23 mouse cellular contexts compared by ENCODE assay signal in genomic region chr17:80097221-80097620, GRCm38 (mm10). TPM values are rescaled to one million over a fixed set of nuclear protein-coding genes. Genes with fewer than 3 reads are reported as not detected.
DNase-seq lines count a peak whose midpoint lies in the region; ATAC-seq lines count a peak whose summit lies in the region.
"Had no signal": no experiment of that assay in that cellular context is flagged by ENCODE, and none has a peak within 500 bp of the region (broad histone marks: within the 10 kb centered on the region; RNA-seq: fewer than 3 reads in every experiment).

No protein-coding gene starts in this region.

- no peaks in the 10 kb centered on the region for H3K36me3 ChIP-seq in hindbrain, embryonic 11.5 days (ENCODE audit: control insufficient read depth, insufficient read depth, low read length)
- H3K36me3 ChIP-seq in hindbrain, embryonic 12.5 days = no peaks in the 10 kb centered on the region
- no peaks in the 10 kb centered on the region for H3K36me3 ChIP-seq in midbrain, embryonic 16.5 days (ENCODE audit: control insufficient read depth, insufficient read depth, low read length)
- H3K36me3 ChIP-seq: heart, embryonic 12.5 days; lung, embryonic 15.5 days had no signal

- H3K9me3 ChIP-seq in hindbrain, embryonic 11.5 days (ENCODE audit: control insufficient read depth, low read length) = no peaks in the 10 kb centered on the region
- no peaks in the 10 kb centered on the region for H3K9me3 ChIP-seq in hindbrain, embryonic 12.5 days (replicated peaks)
- H3K9me3 ChIP-seq in midbrain, embryonic 16.5 days (replicated peaks; ENCODE audit: control insufficient read depth, low read length, poor library complexity, severe bottlenecking) = no peaks in the 10 kb centered on the region
- H3K9me3 ChIP-seq: heart, embryonic 12.5 days; lung, embryonic 15.5 days had no signal

- no peak overlapping the region for H3K9ac ChIP-seq in hindbrain, embryonic 11.5 days (ENCODE audit: low read depth, low read length)
- no peak overlapping the region for H3K9ac ChIP-seq in hindbrain, embryonic 12.5 days
- H3K9ac ChIP-seq in midbrain, embryonic 16.5 days (ENCODE audit: low read depth, low read length) = no peak overlapping the region
- H3K9ac ChIP-seq: heart, embryonic 12.5 days; lung, embryonic 15.5 days had no signal

- H3K4me3 ChIP-seq in hindbrain, embryonic 11.5 days (ENCODE audit: low read depth, low read length) = no peak overlapping the region
- no peak overlapping the region for H3K4me3 ChIP-seq in hindbrain, embryonic 12.5 days
- no peak overlapping the region for H3K4me3 ChIP-seq in midbrain, embryonic 16.5 days (ENCODE audit: low read depth, low read length)
- H3K4me3 ChIP-seq: heart, embryonic 12.5 days; myocyte had no signal

- peak; percentile 34 for DNase-seq in hindbrain, embryonic 11.5 days (ENCODE audit: low spot score)
- peak; percentile 29 for DNase-seq in brain, adult 2 months (ENCODE audit: low read depth, low spot score)
- peak; percentile 14 for DNase-seq in brain, embryonic 18.5 days (ENCODE audit: low read depth, low spot score)
- DNase-seq in adrenal gland, adult 8-10 months = no peak
- DNase-seq in frontal cortex, postnatal 36 days (ENCODE audit: low spot score in 2 of 2) = no peak
- DNase-seq: adrenal gland, postnatal 14 days; cerebellum, postnatal 25 days; gastrocnemius, postnatal 25 days; heart, postnatal 36 days; kidney, adult 11 months; kidney, postnatal 14 days; layer of hippocampus, adult 9-11 months; liver; right cerebral cortex, postnatal 25 days; thymus, adult 18-20 months had no signal

- peak; percentile 30; the same call in 1 of the 2 replicates for ATAC-seq in hindbrain, embryonic 11.5 days (ENCODE audit: low FRiP score)
- no peak for ATAC-seq in hindbrain, embryonic 12.5 days (ENCODE audit: low FRiP score)
- ATAC-seq in midbrain, embryonic 16.5 days = peak; percentile 34; the same call in 1 of the 2 replicates
- ATAC-seq: CD4-positive, CD25-positive, alpha-beta regulatory T cell, adult 4 months; forebrain, embryonic 16.5 days had no signal

- no peaks in the 10 kb centered on the region for H3K27me3 ChIP-seq in hindbrain, embryonic 11.5 days (ENCODE audit: control insufficient read depth, insufficient read depth, low read length)
- no peaks in the 10 kb centered on the region for H3K27me3 ChIP-seq in hindbrain, embryonic 12.5 days
- H3K27me3 ChIP-seq in midbrain, embryonic 16.5 days (ENCODE audit: control insufficient read depth, insufficient read depth, low read depth, low read length) = no peaks in the 10 kb centered on the region
- H3K27me3 ChIP-seq: lung, embryonic 15.5 days had no signal

- WGBS in hindbrain, embryonic 11.5 days = 24% methylated on average over 2 of the region's 2 CpGs
- WGBS in hindbrain, embryonic 12.5 days = 23% methylated on average over 2 of the region's 2 CpGs
- WGBS in midbrain, embryonic 16.5 days = 27% methylated on average over 2 of the region's 2 CpGs

- no peak overlapping the region for H3K27ac ChIP-seq in hindbrain, embryonic 11.5 days (ENCODE audit: low read depth, low read length)
- H3K27ac ChIP-seq in hindbrain, embryonic 12.5 days = no peak overlapping the region
- H3K27ac ChIP-seq in midbrain, embryonic 16.5 days (ENCODE audit: low read length) = no peak overlapping the region
- H3K27ac ChIP-seq: lung, embryonic 15.5 days had no signal

- peaks cover 3% of the 10 kb centered on the region; the same call in 1 of the 2 replicates for H3K4me1 ChIP-seq in hindbrain, embryonic 11.5 days (replicated peaks; ENCODE audit: control insufficient read depth, insufficient read depth, low read length)
- H3K4me1 ChIP-seq in hindbrain, embryonic 12.5 days = peaks cover 17% of the 10 kb centered on the region
- H3K4me1 ChIP-seq in midbrain, embryonic 16.5 days (ENCODE audit: control insufficient read depth, insufficient read depth, low read length) = peaks cover 23% of the 10 kb centered on the region

- H3K4me2 ChIP-seq in hindbrain, embryonic 11.5 days (replicated peaks; ENCODE audit: low read depth, low read length) = no peak overlapping the region
- H3K4me2 ChIP-seq in hindbrain, embryonic 12.5 days (replicated peaks) = no peak overlapping the region
- H3K4me2 ChIP-seq in midbrain, embryonic 16.5 days (ENCODE audit: low read length) = no peak overlapping the region
- H3K4me2 ChIP-seq: heart, embryonic 12.5 days; lung, embryonic 15.5 days had no signal

RNA-seq across cellular contexts. Expression of gene Galm, which starts 30.1 kb away (rescaled TPM):
- polyA plus RNA-seq in hindbrain, embryonic 11.5 days (2014; fragmentation: Nextera tagmentation; extraction: Ambion mirVana) = 7.8 and 9.1 TPM in 2 replicates
- 8.5 and 9.1 TPM in 2 replicates for polyA plus RNA-seq in hindbrain, embryonic 12.5 days (2016; fragmentation: Nextera tagmentation; extraction: Ambion mirVana)
- 1.4 and 2.0 TPM in 2 replicates for polyA plus RNA-seq in midbrain, embryonic 16.5 days (2015; fragmentation: Nextera tagmentation; extraction: Ambion mirVana)
- total RNA-seq in adrenal gland, adult 8-10 months (2022) = 10 to 100 TPM; 12.7 to 18.1 (median 14.4) TPM
- total RNA-seq: MEL had no signal

RNA-seq across cellular contexts. Expression of gene Hnrnpll, which starts 35.1 kb away (rescaled TPM):
- 123 and 132 TPM in 2 replicates for polyA plus RNA-seq in hindbrain, embryonic 11.5 days (2014; fragmentation: Nextera tagmentation; extraction: Ambion mirVana)
- 112 and 116 TPM in 2 replicates for polyA plus RNA-seq in hindbrain, embryonic 12.5 days (2016; fragmentation: Nextera tagmentation; extraction: Ambion mirVana)
- polyA plus RNA-seq in midbrain, embryonic 16.5 days (2015; fragmentation: Nextera tagmentation; extraction: Ambion mirVana) = 53.9 and 59.2 TPM in 2 replicates
- 10 to 100 TPM; 47.6 to 53.1 (median 50.6) TPM for total RNA-seq in adrenal gland, adult 8-10 months (2022)

Comparison
In these comparisons a context has a peak if more than half of its experiments do, and no peak if none do; other contexts are left out.
1. DNase-seq: peak in hindbrain, embryonic 11.5 days (single experiment), brain, adult 2 months (single experiment) and brain, embryonic 18.5 days (single experiment); none in adrenal gland, adult 8-10 months (single experiment) and frontal cortex, postnatal 36 days (0 of 2).